Mouse (Mus musculus): ENCODE data around the gene Haus5. TPM values are rescaled to one million over a fixed set of nuclear protein-coding genes. Genes with fewer than 3 reads are reported as not detected.
A peak's percentile ranks its signal among the peaks of the same experiment; 100 is the strongest.

Haus5 gene
- 1 to 10 TPM; 4.7 to 4.8 TPM for total RNA-seq (2021)
- long read RNA-seq, experiment 1, transcript Haus5-201 (19 exons, 2,187 nt): major isoform, 6 of 7 reads
- long read RNA-seq, experiment 1, partial matches to known transcripts: 0 of 7 reads
- long read RNA-seq, experiment 1, other reads (novel, unspliced or antisense): 1 of 7 reads
- long read RNA-seq, experiment 2, transcript Haus5-201 (19 exons, 2,187 nt): major isoform, 6 of 9 reads
- long read RNA-seq, experiment 2, partial matches to known transcripts: 0 of 9 reads
- long read RNA-seq, experiment 2, other reads (novel, unspliced or antisense): 3 of 9 reads

DNA sequence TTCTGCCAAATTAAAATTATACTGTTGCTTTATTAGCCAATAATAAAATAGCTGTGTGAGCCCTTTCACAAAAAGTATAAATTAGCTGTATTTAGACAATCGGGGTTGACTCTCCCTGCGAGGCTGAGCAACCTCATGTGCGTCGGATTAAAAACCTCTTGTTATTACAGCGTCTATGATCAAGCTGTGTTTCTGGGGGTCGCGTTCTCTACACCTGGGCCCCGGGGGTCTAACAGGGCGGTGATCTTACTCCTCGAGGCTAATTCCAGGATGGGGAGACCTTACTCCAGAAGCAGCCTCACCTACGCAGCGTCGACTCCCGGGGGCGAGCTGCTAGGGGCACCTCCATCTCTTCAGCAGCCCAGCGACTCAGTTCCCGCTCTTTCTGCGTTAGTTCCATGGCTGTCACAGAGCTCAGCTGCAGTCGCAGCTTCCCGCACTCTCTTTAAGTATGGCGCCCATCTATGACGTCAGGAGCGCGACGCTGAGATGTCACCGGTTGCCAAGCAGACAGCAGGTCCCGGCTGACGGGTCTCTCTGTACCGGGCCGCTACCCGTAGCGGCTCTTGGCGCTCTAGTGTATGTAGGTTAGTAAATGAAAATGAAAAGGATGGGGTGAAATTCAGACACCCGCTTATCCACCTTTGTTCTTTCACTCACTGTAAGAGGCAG lies at the start of gene Haus5:
Gene Haus5 (minus strand): TSS at position 466 of the 672 bp plus-strand sequence.
- DNase-seq: peak; percentile 87 to 95
- intact Hi-C loops (cut with DNase I): loop anchor here (5.0 kb wide), 1 partner anchor 63 kb away; the partner anchor contains the start of gene Tmem147

DNA sequence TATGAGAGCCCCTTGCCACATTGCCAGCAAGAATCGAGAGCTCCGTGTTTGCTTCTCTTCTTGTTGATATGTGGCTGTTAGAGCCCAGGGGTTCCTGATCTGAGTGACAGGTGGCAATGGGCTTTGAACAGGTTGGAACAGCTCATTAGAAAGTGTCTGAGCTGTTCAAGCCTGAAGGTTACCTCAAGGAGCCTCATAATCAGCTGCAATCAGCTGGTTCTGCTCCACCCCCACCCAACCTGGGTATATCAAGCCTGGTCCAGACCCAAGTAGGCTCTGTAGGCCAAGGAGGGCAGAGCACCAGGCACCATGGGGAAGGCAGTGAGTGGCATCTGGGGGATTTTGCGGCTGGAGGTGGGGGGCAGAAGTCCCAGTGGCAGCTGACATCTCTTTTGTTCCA lies 47.1 kb upstream of the Haus5 start, which contains the start of gene Atp4a:
Gene Atp4a (plus strand): TSS at position 268 of the 400 bp plus-strand sequence.
- intact Hi-C loops (cut with DNase I): no loop called here
- no peak for DNase-seq

DNA sequence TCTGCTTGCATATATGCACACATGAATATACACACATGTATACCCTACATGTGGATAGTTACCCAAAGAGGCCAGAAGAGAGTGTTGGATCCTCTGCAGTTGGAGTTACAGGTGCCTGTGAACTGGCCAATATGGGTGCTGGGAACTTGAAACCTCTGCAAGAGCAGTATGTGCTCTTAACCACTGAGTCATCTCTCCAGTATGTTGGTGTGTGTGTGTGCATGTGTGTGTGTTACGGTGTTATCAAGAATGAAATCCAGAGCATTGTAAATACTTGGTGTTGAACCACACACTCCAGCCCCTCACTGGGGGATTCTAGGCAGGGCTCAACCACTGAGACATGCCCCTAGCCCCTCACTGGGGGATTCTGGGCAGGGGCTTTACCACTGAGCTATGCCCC lies 42.6 kb upstream of the Haus5 start:
- DNase-seq: no peak
- intact Hi-C loops (cut with DNase I): no loop called here

DNA sequence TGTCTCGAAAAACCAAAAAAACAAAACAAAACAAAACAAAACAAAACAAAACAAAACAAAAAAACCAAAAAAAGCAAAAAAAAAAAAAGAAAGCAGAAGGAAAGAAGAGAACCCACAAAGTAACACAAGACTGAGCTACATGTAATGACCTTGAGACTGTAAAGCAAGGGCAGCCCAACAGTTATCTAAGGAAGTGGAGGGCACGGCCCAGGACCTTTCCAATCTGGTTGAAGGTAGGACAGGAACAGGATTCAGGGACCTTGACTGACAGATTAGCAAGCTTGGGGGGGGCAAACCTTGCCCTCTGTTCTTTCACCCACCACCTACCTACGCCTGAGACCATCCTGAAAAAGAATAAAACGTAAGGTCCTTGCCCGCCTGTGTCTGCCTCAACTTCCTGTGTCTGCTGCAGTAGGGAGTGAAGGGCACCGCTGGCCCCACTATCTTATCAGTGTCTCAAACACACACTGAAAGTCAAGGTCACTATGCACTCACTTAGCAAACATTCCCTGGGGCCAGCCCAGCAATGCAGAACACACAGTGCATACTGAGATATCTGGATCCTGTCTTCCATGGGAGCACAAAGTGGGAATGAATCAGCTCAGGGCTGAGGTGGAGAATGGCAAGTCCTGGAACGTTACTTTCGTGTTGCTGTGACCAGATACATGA lies 41.6 kb upstream of the Haus5 start:
- DNase-seq: no peak
- intact Hi-C loops (cut with DNase I): no loop called here

DNA sequence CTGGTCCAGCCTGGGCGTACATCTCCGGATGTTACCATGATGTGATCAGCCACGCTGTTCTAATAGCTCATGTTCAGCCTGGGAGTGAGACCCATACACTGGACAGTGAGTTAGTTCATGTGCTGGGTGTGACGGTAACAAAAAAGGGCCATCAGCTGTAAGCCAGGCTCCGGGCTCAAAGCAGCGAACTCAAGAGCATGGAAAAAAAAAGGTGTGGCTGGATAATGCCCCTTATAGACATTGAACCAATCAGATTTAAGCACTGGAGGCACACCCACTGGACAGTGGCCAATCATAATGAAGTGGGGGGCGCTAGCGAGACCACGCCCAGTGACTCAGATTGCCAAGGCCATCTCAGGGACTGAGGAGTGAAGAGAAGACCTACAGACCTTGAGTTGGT lies 33.8 kb upstream of the Haus5 start, which contains the start of gene 2200002J24Rik:
Gene 2200002J24Rik (plus strand): TSS at position 338 of the 400 bp plus-strand sequence.
- intact Hi-C loops (cut with DNase I): no loop called here
- DNase-seq: no peak

DNA sequence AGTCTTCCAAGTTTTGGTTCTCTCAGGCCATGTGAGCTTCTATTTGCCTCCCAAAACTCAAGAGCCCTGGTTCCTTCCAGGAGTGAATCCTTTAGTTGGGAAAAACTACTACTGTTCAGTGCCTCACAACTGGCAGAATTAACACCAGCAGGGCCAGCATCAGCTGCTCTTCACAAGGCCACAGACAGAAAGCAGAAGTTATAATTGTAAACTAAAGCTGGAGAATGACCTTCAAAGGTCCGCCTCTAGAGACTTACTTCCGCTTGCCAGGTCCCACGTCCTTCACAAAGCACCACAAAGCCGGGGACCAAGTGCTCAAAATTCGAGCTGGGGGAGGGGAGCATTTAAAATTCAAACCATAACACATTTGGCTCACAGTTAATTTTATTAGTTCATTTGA lies 33.3 kb upstream of the Haus5 start:
- intact Hi-C loops (cut with DNase I): no loop called here
- no peak for DNase-seq

DNA sequence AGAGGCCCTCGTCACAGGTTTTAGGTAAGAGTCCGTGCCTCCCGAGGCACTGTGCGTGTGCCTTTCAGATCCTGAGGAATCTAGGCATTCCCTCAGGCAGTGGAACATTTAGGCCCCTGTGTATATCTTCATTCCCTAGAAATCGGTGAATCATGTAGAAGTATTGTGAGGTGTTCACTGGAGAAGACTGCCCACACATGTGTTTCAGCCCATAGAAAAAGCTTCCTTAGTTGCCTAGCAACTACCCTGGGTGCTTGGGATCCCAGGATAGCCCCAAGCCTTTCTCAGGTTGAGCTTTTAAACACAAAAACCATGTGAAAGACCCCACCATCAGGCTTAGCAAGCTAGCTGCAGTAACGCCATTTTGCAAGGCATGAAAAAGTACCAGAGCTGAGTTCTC lies 23.5 kb upstream of the Haus5 start:
- intact Hi-C loops (cut with DNase I): no loop called here
- DNase-seq: no peak

DNA sequence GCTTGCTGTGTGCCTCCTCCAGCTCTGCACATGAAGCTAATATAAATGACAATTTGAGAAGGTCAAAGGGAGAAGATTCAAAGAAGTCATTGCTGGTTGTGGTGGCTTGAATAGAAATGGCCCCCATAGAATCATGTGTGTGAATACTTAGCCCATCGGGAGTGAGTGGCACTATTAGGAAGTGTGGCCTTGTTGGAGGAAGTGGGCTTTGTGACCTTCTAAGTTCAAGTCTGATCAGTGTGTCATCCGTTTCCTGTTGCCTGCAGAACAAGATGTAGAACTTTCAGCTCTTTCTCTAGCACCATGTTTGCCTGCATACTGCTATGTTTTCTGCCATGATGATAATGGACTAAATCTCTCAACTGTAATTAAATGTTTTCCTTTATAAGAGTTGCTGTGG lies 18.6 kb upstream of the Haus5 start:
- intact Hi-C loops (cut with DNase I): no loop called here
- no peak for DNase-seq

DNA sequence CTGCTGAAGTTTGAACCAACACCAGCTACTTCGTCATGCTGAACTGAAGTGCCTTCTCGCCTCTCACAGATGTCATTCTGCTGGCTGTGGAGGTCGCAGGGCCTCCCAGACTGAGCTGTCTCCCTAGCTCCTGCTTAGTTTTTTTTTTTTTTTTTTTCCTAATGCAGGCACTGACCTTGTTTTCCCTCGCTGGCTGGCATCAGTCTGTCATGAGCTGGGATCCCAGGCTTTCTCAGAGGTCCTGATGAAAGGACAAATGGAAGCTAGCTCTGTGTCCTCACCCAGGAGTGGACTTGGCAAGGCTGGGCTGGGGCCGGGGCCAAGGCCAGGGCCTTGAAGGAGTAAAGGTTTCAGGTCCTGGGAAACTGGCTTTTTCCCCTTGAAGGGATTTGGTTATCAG lies 17.1 kb upstream of the Haus5 start:
- peak; percentile 23 to 40 for DNase-seq
- intact Hi-C loops (cut with DNase I): no loop called here

DNA sequence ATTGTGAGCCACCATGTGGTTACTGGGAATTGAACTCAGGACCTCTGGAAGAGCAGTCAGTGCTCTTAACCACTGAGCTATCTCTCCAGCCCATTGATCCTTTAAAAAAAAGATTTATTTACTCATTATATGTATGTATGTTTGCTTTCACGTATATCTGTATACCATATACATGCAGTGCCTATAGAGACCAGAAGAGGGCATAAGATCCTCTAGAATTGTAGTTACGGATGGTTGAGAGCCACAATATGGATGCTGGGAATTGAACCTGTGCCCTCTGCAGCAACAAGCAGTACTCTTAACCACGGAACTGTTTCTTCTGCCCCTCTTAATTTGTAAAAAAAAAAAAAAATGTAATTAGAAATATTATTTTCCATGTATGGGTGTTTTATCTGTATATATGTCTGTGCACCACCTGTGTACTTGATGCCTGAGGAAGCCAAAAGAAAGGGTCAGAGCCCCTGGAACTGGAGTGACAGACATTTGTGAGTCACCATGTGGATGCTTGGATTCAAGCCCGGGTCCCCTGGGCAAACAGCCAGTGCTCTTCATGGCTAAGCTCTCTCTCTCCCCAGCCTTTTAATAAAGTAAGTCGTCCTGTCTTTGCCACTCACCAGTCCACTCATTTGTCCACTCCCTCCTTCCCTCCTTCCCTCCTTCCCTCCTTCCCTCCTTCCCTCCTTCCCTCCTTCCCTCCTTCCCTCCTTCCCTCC lies 13.6 kb upstream of the Haus5 start:
- intact Hi-C loops (cut with DNase I): loop anchor here (5.0 kb wide), 1 partner anchor 179 kb away; the partner anchor contains the start of gene Ffar3
- DNase-seq: peak; percentile 76 to 78

DNA sequence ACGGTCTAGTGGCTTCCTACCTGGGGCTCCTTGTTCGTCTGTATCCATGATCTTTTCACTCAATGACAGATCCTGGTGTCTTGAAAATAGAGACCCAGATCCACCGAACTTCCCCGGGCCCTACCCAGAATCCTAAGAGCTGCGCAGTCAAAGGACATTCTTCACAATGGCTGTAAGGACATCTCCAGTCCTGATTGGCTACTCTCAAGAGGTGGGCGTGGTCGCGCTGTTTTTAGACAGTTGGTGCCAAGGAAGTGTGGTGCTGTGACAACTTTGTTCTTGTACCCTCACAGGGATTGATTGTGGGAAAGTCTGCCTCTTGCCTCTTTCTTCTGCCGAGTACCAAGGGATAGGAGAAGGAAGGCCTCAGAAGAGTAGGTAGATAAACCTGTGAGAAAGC lies 6.7 kb upstream of the Haus5 start, which contains the start of gene Pmis2:
Gene Pmis2 (minus strand): TSS at position 126 of the 400 bp plus-strand sequence.
- intact Hi-C loops (cut with DNase I): no loop called here
- no peak for DNase-seq

DNA sequence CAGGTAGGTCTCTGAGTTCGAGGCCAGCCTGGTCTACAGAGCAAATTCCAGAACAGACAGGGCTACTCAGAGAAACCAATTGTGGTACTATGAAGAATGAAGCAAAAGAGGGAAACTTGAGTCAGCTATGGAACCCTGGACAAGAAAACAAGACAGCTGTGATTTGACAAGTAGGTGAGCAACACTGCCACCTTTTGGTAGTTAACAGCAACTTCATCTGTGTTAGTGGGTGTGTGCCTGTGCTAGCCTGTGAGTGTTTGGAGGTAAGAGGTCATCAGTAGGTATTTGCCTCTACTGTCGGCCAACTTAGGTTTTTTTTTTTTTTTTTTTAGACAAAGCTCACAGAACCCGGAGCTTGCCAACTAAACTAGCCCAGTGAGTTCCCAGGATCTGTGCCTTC lies 4.4 kb upstream of the Haus5 start:
- no peak for DNase-seq
- intact Hi-C loops (cut with DNase I): loop anchor here (5.0 kb wide), 1 partner anchor 58 kb away; the partner anchor contains the start of gene Tmem147

DNA sequence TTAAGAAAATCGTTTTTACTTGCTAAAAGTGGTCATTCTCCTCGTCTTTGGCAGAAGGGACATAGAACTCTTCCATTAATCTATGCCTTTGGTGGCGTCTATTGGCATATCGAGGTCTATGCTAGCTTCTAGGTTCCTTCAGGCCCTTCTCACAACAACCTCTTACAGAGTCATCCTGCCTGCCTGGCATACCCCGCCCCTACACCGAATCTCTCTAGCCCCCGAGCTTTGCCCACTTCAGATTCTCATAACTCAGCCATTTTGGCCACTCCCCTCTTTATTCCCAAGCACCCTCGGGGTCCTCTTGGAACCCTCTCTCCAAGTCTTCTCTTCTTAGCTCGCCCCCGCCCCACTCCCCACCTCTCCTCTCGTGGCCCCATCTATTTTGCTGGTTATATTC lies 527 bp upstream of the Haus5 start:
- intact Hi-C loops (cut with DNase I): loop anchor here (5.0 kb wide), 1 partner anchor 62 kb away; the partner anchor contains the start of gene Tmem147

DNA sequence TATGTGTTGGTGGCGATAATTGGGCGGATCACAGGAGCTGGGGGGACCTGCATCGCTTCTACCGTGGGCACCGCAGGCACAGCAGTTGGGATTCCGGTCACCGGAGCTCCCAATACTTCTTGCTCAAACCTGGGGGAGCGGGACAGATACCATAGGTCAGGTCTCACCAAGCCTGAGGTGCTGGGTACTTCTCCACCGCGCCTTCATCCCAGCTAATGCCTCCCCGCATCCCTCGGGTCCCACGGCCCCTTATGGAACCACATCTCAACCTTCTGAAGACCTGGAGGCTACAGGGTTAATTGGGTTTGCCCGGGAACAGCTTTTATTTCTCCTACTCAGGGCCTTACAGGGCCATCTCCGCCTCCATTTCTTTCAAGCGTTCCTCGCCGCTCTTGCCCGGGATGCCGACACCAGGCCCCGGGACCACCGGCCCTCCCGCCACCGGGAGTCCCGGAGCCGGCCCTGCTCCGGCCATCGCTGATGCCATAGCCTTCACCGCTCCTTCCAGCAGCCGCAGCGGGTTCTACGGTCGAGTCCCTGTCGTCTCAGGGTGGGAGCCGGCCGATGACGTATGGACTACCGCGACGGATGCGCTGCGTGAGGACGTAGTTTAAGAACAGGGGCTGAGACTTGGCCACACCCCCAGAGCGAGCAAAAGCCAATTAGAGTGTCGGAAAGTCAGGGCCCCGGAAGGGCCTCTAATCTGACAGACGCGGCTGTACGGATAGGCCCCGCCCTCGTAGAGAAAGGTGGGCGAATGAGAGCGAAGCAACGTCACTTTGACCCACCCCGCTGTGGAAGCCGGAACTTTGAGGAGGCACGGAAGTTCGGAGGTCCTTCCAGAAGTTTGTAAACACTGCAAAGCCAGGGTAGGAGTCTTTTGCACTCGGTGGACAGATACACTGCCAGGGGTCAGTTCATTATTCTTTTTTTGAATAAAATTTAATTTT lies 14.9 kb downstream of the Haus5 start, which contains the start of gene Rbm42:
Gene Rbm42 (minus strand): TSS at position 727 of the 950 bp plus-strand sequence.
- DNase-seq: peak; percentile 96 to 98
- intact Hi-C loops (cut with DNase I): no loop called here

More for the DNA sequence above, 527 bp upstream of the Haus5 start:
- no peak for DNase-seq

DNA sequence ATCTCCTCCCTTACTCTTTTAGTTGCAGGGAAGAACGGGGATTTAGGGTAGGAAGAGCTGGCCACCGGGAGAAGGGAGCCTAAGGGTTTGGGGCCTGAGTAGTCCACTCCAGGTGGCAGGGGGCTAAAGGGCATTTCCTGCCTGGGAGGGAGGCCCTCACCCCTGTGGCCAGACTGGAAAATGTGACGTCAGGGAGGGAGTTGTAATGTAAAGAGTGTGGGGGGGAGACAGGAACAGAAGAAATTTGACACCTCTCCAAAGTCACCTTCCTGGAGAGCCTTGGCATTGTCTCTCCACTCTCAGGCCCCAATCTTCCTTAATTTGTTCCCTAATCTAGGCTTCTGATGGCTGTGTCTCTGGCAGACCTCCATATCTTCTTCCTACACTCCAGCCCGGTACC lies 25.7 kb downstream of the Haus5 start:
- no peak for DNase-seq
- intact Hi-C loops (cut with DNase I): no loop called here

DNA sequence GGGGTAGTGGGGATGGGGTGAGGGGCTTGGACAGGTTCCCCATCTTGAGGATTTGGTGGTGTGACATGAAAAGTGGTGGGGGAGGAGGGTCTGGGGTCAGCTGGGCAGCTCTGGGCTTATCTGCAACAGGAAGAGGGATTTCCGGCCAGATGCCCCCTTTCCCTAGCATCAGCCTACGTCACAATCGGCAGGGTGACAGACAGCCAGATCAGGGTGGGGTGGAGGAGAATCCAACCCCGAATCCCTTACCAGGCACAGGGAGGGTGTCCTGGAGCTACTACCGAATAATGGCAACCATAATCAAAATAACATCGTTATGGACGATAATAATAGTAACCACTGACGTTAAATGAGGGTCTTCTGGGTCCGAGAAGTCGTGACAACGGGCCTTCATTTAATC lies 28.4 kb downstream of the Haus5 start:
- intact Hi-C loops (cut with DNase I): no loop called here
- DNase-seq: no peak

DNA sequence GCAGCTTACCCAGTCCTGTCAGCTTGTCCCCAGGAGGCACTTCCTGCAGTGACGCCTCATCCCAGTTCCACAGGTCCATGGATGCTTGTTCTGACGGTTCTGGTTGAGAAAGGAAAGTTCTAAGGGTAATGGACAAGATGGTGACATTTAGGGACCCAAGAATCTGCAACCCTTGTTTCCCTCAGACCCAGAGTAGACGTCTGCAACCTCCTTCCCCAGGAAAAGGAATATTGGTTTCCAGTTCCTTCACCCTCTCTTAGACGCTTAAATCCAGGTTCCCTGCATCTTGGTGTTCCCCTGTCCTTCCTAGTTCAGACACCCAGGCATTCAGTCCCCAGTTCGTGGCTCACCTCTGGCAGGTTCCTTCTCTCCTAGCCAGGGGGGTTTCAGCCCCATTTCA lies 29.0 kb downstream of the Haus5 start, which contains the start of gene Etv2:
Gene Etv2 (minus strand): TSS at position 101 of the 400 bp plus-strand sequence.
- DNase-seq: no peak
- intact Hi-C loops (cut with DNase I): no loop called here

DNA sequence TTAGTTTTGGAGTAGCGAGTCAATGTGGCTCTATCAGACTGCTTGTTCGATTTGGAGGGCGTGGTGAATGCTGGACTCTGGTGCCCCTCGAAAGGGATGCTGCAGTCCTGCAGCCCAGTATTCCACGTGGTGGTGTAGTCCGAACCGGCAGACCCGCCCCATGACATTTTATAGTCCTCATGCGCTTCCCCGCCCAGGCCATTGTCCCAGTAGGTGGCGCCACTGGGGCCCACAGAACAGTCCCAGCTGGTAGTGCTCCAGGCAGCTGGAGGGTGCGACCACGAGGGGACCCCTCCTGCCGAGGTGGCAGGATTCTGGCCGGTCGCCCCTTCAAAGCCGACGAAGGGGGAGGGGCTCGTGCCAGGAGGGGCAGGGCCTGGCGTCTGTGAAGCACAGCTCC lies 30.2 kb downstream of the Haus5 start:
- peak; percentile 40 to 64 for DNase-seq

DNA sequence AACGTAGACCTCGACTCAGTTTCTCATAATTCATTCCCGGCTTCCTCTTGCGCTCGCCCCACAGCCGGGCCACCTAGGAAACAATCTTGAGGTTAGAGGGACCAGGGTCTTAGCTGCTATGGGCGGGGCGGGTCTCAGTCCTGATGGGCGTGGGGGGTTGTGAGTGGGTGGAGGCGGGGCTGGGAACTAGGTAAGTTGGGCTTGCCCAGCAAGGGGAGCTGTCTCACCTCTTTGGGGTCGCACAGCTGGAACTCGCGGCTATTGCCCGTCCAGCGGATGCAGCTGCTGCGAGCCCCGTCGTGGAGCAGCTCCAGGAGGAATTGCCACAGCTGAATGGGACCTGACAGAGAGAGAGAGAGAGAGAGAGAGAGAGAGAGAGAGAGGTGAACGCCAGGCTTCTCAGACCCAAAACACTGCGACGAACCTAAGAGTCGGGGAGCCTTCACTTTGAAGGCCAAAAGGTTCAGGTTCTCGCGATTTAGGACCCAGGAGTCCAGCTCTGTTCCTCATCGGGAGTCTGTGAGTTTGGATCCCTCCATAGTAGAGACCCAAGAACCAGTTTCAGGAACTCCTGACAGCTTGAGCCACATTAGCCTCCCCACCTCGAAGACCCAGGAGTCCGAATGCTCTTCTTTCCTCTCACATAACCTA lies 30.9 kb downstream of the Haus5 start:
- no peak for DNase-seq

More for the DNA sequence above, 30.2 kb downstream of the Haus5 start:
- intact Hi-C loops (cut with DNase I): no loop called here

More for the DNA sequence above, 30.9 kb downstream of the Haus5 start:
- intact Hi-C loops (cut with DNase I): no loop called here
